Comparison of ENCODE assay signal across 9 mouse cellular contexts in genomic region chr2:66123756-66124589, GRCm38 (mm10). TPM values are rescaled to one million over a fixed set of nuclear protein-coding genes. Genes with fewer than 3 reads are reported as not detected.
DNase-seq lines count a peak whose midpoint lies in the region; ATAC-seq and TF ChIP-seq lines count a peak whose summit lies in the region.
"Had no signal": no experiment of that assay in that cellular context is flagged by ENCODE, and none has a peak within 500 bp of the region (broad histone marks: within the 10 kb centered on the region; RNA-seq: fewer than 3 reads in every experiment).

No protein-coding gene starts in this region.

- H3K9ac ChIP-seq in heart, embryonic 15.5 days: peak overlapping the region; percentile 58
- H3K9ac ChIP-seq in stomach, embryonic 15.5 days: peak overlapping the region; percentile 52

- peak overlapping the region; percentile 78 for H3K4me3 ChIP-seq in gastrocnemius, adult 2 months
- H3K4me3 ChIP-seq in heart, embryonic 15.5 days: peak overlapping the region; percentile 70
- peak overlapping the region; percentile 85 for H3K4me3 ChIP-seq in midbrain, embryonic 10.5 days
- peak overlapping the region; percentile 71 for H3K4me3 ChIP-seq in stomach, embryonic 15.5 days (replicated peaks)

- DNase-seq in gastrocnemius, adult 2 months: peak; percentile 21
- DNase-seq in gastrocnemius, adult 8-10 months (ENCODE audit: low spot score in 2 of 2): no peak
- DNase-seq in CD4-positive helper T cell, adult 2 months (ENCODE audit: low read depth, low spot score): peak; percentile 22
- DNase-seq in kidney, postnatal 25 days: peak; percentile 17 to 59
- peak; percentile 58 for DNase-seq in midbrain, embryonic 10.5 days (ENCODE audit: low spot score)

- peaks cover 14% of the 10 kb centered on the region for H3K4me1 ChIP-seq in heart, embryonic 15.5 days (replicated peaks)
- peaks cover 16% of the 10 kb centered on the region for H3K4me1 ChIP-seq in midbrain, embryonic 10.5 days
- H3K4me1 ChIP-seq in stomach, embryonic 15.5 days: peaks cover 5% of the 10 kb centered on the region; the same call in 1 of the 2 replicates

- H3K27me3 ChIP-seq in heart, embryonic 15.5 days: peaks cover 33% of the 10 kb centered on the region
- peaks cover 58% of the 10 kb centered on the region for H3K27me3 ChIP-seq in midbrain, embryonic 10.5 days (ENCODE audit: low read depth, poor library complexity, severe bottlenecking)
- peaks cover 4% of the 10 kb centered on the region; the same call in 1 of the 2 replicates for H3K27me3 ChIP-seq in stomach, embryonic 15.5 days (replicated peaks)

- peak overlapping the region; percentile 100 for H3K4me2 ChIP-seq in heart, embryonic 15.5 days
- H3K4me2 ChIP-seq in stomach, embryonic 15.5 days: peak overlapping the region; percentile 100

- H3K36me3 ChIP-seq in heart, embryonic 15.5 days: no peaks in the 10 kb centered on the region
- no peaks in the 10 kb centered on the region for H3K36me3 ChIP-seq in midbrain, embryonic 10.5 days
- no peaks in the 10 kb centered on the region for H3K36me3 ChIP-seq in stomach, embryonic 15.5 days

- H3K9me3 ChIP-seq in heart, embryonic 15.5 days (replicated peaks): no peaks in the 10 kb centered on the region
- H3K9me3 ChIP-seq in midbrain, embryonic 10.5 days (replicated peaks): no peaks in the 10 kb centered on the region
- no peaks in the 10 kb centered on the region for H3K9me3 ChIP-seq in stomach, embryonic 15.5 days

- under 1% methylated on average over 55 of the region's 57 CpGs for WGBS in heart, embryonic 15.5 days
- under 1% methylated on average over 57 of the region's 57 CpGs for WGBS in midbrain, embryonic 10.5 days
- under 1% methylated on average over 52 of the region's 57 CpGs for WGBS in stomach, embryonic 15.5 days

- H3K27ac ChIP-seq in gastrocnemius, adult 2 months: no peak overlapping the region
- H3K27ac ChIP-seq in heart, embryonic 15.5 days: no peak overlapping the region
- peak overlapping the region; percentile 53 for H3K27ac ChIP-seq in midbrain, embryonic 10.5 days (replicated peaks)
- H3K27ac ChIP-seq in stomach, embryonic 15.5 days: no peak overlapping the region

- no peak for TF ChIP-seq CTCF in gastrocnemius, adult 2 months (IDR thresholded peaks at IDR 0.05)

- peak; percentile 47 for ATAC-seq in common myeloid progenitor, adult 5-6 weeks (replicated peaks; ENCODE audit: low read depth, poor library complexity, severe bottlenecking)
- 0 out of 2 replicates have a peak, but pooled peaks have one; percentile 18 for ATAC-seq in heart, embryonic 15.5 days (replicated peaks; ENCODE audit: insufficient number of reproducible peaks, insufficient read depth, low FRiP score, low read depth)
- ATAC-seq in stomach, embryonic 15.5 days (ENCODE audit: insufficient read depth, low FRiP score, low read depth): peak; percentile 67

- intact Hi-C loops in gastrocnemius, adult 2 months (cut with DNase I): no loop called here

RNA-seq across cellular contexts. Expression of gene Galnt3, which starts 0.8 kb away (rescaled TPM):
- under 1 TPM in 1 of 2 experiments, not detected in 1; 0.10 TPM for total RNA-seq in gastrocnemius, adult 2 months (2021)
- under 1 TPM in 2 of 4 experiments, not detected in 2; 0.13 to 0.15 TPM for total RNA-seq in gastrocnemius, adult 8-10 months (2022)
- 1.7 and 3.7 TPM in 2 replicates for total RNA-seq in common myeloid progenitor, adult 5-6 weeks (2017)
- polyA plus RNA-seq in heart, embryonic 15.5 days (2015; fragmentation: Nextera tagmentation; extraction: Ambion mirVana): 0.28 and 1.6 TPM in 2 replicates
- polyA plus RNA-seq in midbrain, embryonic 10.5 days (2016; fragmentation: Nextera tagmentation; extraction: Ambion mirVana): 0.30 and 0.82 TPM in 2 replicates
- polyA plus RNA-seq in stomach, embryonic 15.5 days (2015; fragmentation: Nextera tagmentation; extraction: Ambion mirVana): 9.4 and 10.4 TPM in 2 replicates
- total RNA-seq: MEL had no signal

Comparison
In these comparisons a context has a peak if more than half of its experiments do, and no peak if none do; other contexts are left out.
1. DNase-seq: peak in gastrocnemius, adult 2 months (single experiment), CD4-positive helper T cell, adult 2 months (single experiment), kidney, postnatal 25 days (2 of 2) and midbrain, embryonic 10.5 days (single experiment); none in gastrocnemius, adult 8-10 months (0 of 2).
2. Peak in every context shown above with its lines, with median percentiles within 50 percentile points of each other: H3K4me3 ChIP-seq and ATAC-seq.